Mouse (Mus musculus): Measurements from ENCODE around the gene Snu13.

Gene Snu13

DNA sequence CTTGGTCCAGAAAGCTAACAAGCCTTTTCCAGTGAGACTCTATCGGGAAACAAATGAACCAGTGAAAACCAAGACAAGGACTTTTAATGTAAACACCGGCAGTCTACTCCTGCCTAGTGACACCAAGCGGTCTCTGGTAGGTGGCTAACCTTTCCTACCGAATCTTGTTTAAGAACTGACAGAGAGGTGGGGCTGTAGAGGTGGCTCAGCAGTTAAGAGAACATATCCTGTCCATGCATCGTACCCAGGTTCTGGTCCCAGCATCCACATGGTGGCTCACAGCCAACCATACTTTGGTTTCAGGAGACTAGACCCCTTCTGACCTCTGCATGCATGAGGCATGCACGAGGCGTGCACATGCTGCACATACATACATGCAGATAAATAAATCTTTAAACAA, 20.1 kb downstream of the Snu13 start:
- no peak for DNase-seq (ENCODE audit: low spot score in 2 of 2)

GRCm38 (mm10) chr15:82023965-82024635, 23.3 kb downstream of the Snu13 start:
- DNase-seq (ENCODE audit: low spot score in 2 of 2), result no peak

DNA sequence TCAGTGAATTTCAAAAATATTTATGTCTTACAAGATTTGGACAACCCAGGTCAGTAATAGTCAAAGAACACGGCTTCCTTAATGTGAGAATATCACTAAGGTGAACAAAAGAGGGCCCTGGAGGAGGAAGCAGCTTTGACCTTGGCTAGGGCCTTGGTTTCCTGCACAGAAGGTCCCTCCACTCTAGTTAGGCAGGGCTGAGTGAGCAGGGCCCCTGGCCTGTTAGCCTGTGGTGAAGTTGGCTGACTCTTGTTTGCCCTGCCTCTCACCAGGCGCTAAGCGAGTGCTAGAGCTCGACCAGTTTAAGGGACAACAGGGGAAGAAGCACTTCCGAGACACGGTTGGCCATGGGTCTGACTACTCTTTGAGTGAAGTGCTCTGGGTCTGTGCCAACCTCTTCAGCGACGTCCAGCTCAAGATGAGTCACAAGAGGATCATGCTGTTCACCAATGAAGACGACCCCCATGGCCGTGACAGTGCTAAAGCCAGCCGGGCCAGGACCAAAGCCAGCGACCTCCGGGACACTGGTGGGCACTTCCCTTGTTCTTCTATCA, 24.8 kb downstream of the Snu13 start:
- DNase-seq (ENCODE audit: low spot score in 2 of 2), result no peak

GRCm38 (mm10) chr15:82019288-82019687, 28.1 kb downstream of the Snu13 start:
- DNase-seq (ENCODE audit: low spot score in 2 of 2), result no peak

DNA sequence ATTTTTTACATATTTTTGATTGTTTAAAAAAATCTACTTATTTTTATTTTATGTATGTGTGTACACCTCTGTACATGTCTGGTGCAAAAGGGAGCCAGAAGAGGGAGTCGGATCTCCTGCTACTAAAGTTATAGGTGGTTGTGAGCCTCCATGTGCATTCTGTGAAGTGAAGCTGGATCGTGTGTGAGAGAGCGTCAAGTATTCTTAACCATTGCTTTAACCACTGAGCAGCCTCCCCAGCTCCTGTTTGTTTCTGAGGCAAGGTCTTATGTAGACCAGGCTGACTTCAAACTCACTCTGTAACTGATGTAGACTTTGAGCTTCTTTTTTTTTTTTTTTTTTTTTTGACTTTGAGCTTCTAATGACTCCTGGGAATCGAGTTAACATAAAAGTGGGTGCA, 29.9 kb downstream of the Snu13 start:
- DNase-seq (ENCODE audit: low spot score in 2 of 2), result no peak

DNA sequence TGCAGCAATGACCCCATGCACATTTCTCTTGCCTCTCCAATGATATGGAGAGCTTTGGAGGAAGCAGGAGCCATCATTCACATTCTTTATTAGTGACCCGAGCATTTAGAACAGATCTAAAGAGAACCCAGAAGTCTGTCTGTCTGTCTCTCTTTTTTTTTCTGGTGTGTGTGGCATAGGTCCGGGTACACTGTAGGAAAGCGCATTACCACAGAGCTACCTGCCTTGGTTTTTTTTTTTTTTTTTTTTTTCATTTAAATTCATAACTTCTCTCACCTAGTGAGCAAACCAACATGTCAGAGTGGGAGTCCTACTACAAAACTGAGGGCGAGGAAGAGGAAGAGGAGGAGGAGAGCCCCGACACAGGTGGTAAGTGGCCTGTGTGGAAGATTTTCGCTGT, 30.6 kb downstream of the Snu13 start:
- no peak for DNase-seq (ENCODE audit: low spot score in 2 of 2)

DNA sequence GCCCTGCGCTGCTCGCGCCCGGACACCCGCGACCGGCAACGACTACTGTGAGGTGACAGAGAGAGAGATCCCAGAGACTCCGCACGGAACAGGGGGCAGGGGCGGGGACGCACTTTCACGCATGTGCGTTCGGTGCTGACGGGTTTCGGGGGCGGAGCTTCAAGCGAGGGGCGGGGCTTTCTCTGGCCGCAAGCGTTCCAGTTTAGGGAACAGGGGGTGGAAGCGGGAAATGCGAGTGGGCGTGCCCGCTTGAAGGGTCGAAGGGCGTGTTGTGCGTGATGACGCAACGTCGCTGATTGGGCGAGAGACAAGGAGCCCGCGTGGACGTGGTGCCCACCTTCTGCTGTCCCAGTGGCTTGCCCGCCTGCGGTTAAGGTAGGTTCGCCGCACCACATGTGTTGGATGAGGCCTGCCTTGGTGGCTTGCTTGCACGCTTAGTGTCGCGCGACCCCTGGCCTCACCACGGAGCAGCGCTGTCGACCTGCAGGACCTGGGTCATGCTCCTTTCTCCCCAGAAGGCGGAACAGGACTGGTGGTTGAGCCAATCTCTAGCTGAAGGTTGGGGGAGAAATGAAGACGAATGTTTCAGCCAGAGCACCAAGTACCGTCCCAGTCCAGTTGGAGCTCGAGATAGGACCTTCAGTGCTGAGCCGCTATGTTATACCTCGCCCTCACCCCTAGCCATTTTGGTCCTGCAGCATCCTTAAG, 31.1 kb downstream of the Snu13 start:
- peak; percentile 99 for DNase-seq (ENCODE audit: low spot score in 2 of 2)

GRCm38 (mm10) chr15:82015392-82016100, 31.9 kb downstream of the Snu13 start:
- no peak for DNase-seq (ENCODE audit: low spot score in 2 of 2)

GRCm38 (mm10) chr15:82014745-82015391, 32.5 kb downstream of the Snu13 start:
- no peak for DNase-seq (ENCODE audit: low spot score in 2 of 2)

GRCm38 (mm10) chr15:82011947-82012346, 35.5 kb downstream of the Snu13 start:
- no peak for DNase-seq (ENCODE audit: low spot score in 2 of 2)

DNA sequence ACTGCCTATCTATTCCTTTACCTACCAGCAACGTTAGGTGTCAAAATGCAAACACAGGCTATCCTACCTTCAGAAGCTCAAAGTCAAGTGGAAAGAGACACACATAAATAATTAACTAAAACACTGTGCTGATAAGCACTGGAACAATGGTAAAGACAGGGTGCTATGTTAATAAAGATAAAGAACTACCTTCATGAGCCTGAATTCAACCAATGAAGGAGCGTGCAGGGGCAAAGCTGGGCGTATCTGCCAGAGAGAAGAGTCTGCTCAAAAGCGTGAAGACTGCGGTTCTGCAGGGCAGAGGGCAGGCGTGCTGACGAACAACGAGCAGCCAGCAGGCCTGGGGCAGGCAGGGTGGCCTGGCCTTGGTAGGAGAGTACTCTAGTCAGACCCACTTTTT, 43.1 kb downstream of the Snu13 start:
- DNase-seq (ENCODE audit: low spot score in 2 of 2), result no peak

GRCm38 (mm10) chr15:81993992-81994391, 53.4 kb downstream of the Snu13 start:
- no peak for DNase-seq (ENCODE audit: low spot score in 2 of 2)

DNA sequence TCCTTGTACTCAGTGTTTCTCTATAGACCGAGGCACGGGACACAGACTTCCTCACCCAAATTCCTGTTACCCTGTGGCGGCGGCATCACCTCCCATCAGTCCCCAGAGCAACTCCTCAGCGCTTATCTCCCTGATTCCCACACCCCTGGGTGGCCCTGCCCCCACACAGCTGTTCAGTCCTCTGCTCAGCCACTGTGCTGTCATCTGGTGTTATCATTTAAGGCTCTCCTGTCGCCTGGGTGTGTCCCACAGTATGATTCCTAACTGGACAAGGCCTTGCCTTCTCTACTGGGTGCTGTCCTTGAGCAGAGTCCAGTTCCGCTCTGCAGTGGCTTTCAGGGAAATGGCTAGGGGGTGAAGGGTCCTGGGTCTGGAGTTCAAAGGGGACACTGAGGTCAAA, 56.8 kb downstream of the Snu13 start:
- DNase-seq (ENCODE audit: low spot score in 2 of 2), result peak; percentile 47 to 64
